Mouse (Mus musculus): ENCODE measurements around the gene Prkch.

Gene Prkch

GRCm38 (mm10) chr12:73800886-73801285, 216.3 kb downstream of the Prkch start:
- no peak for DNase-seq (ENCODE audit: low spot score in 2 of 2)

DNA sequence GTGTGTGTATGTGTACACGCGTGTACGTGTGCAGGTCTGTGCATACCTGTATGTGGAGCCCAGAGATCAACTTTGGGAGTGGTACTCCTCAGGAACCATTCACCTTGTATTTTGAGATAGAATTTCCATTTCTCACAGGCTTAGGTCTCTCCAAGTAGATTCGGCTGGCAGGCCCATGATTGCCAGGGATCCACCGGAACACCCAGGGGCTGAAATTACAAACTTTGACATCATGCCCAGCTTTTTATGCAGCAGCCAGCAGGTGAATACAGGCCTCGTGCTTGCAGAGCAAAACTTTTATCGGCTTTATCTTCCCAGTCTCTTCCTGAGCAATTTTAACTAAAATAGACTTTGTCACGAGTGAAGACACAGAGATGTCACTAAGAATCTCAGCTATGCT, 217.2 kb downstream of the Prkch start:
- DNase-seq (ENCODE audit: low spot score in 2 of 2), result no peak

GRCm38 (mm10) chr12:73802379-73803057, 217.9 kb downstream of the Prkch start:
- no peak for DNase-seq (ENCODE audit: low spot score in 2 of 2)

- DNase-seq (ENCODE audit: low spot score in 2 of 2), result no peak
Observed at GRCm38 (mm10) chr12:73803946-73804345, 219.3 kb downstream of the Prkch start.

- DNase-seq (ENCODE audit: low spot score in 2 of 2), result no peak
Observed at GRCm38 (mm10) chr12:73805541-73805940, 220.9 kb downstream of the Prkch start.

GRCm38 (mm10) chr12:73806003-73806402, 221.4 kb downstream of the Prkch start:
- no peak for DNase-seq (ENCODE audit: low spot score in 2 of 2)

DNA sequence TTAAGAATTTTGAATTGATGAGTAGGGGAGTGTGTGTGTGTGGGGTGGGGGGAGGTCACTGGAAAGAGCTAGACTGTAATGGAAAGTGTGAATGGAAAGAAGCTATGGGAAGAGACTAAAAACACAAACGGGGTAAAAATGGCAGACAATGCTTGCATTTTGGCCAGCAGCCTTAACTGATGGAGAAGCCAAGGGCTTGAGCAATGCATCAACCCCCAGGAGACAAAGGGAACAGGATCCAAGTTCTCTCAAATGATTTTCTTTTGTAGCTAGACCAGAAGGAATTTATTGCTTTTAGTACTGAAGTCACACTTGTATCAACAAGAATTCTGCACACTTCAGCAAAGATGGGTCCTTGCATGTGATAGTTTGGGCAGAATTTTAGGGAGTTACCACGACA, 222.6 kb downstream of the Prkch start:
- no peak for DNase-seq (ENCODE audit: low spot score in 2 of 2)

DNA sequence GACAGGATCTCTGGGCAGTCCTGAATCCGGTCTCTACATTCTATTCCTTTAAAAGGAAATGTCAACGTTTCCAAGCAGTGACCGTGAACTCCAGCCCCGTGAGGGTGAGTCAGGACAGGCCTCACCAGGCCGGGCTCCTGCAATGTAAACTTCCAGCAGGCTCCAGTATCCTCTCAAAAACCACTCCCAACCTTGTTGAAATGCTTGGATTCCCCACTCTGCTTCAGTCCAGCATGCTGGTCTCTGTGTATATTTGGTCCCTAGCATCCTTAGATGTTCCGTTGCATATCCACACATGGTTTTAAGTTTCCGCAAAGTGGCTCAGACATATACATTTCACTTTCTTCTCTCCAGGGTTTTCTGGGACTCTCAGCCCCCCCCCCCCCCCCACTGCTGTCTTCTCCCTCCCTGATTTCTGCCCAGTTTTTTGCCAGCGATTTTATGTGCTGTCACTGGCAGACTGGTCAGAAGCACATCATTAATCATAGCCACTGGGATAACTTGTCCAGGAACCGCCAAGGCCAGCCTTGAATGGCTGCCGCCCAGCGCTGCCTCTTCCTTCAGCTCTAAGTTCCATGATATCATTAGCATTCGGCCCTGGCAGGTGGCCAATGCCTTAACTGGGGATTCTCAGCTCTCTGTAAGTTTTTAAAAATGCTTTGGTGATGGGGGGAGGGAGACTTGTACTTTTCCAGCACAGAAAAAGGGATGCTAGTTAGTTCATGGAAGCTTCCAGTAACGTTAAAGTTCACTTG, 225.6 kb downstream of the Prkch start:
- peak in 1 of 2 experiments; percentile 22 for DNase-seq (ENCODE audit: low spot score in 2 of 2)

DNA sequence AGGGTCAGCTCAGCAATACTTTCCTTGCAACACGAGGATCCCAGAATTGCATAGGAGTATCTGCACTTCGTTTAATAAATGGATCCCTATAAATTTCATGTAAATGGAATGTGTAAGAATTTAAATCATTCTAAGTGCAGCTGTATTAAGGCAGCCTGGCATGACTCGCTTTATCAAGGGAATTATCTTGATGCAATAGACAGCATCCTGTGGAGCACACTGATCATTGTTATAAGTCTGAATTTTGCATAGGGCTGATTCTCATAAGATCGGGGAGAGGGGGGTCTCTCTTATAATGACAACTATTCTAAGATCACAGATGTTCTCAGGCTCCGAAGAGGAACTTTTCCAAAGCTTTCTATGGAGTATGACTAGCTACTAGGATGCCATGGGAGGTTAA, 226.3 kb downstream of the Prkch start:
- DNase-seq (ENCODE audit: low spot score in 2 of 2), result no peak

GRCm38 (mm10) chr12:73812198-73812597, 227.6 kb downstream of the Prkch start:
- no peak for DNase-seq (ENCODE audit: low spot score in 2 of 2)

GRCm38 (mm10) chr12:73813016-73813900, 228.7 kb downstream of the Prkch start:
- DNase-seq (ENCODE audit: low spot score in 2 of 2), result no peak

GRCm38 (mm10) chr12:73814056-73814735, 229.6 kb downstream of the Prkch start:
- DNase-seq (ENCODE audit: low spot score in 2 of 2), result no peak

- DNase-seq (ENCODE audit: low spot score in 2 of 2), result no peak
Observed at GRCm38 (mm10) chr12:73814897-73815296, 230.3 kb downstream of the Prkch start.

DNA sequence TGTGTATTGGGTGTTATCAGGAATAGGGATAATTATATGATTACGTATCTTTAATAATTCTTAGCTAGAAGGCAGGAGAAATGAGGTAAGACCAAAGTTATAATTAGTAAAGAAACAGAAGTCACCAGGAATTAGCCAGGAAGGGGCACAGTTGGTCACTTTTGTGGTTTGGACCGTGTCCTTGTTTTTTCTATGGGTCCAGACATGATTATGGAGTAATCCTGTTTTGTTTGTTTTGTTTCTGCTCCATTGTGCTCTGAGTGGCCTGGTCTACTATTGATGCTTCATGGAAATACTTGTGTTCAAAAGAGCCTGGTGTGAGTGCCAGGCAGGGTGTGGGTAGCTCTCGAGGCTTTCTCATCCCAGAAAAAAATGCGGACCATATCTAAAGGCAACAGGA, 230.9 kb downstream of the Prkch start:
- DNase-seq (ENCODE audit: low spot score in 2 of 2), result no peak

- no peak for DNase-seq (ENCODE audit: low spot score in 2 of 2)
Observed at GRCm38 (mm10) chr12:73815892-73816291, 231.3 kb downstream of the Prkch start.

DNA sequence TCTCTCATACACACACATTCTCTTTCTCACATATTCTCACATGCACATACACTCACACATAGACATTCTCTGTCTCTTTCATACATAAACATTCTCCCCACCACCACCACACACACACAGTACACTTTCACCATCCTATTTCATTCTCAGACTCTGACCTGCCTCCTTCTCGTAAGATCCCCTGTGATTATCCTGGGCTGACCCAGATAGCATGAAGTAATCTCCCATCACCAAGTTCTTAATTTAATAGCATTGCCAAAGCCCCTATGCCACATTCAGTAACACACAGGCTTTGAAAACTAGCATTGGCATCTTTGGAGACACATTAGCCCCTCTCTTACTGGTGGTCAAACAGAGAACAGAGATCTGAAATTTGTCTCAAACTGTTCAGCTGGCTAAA, 232.3 kb downstream of the Prkch start:
- no peak for DNase-seq (ENCODE audit: low spot score in 2 of 2)

DNA sequence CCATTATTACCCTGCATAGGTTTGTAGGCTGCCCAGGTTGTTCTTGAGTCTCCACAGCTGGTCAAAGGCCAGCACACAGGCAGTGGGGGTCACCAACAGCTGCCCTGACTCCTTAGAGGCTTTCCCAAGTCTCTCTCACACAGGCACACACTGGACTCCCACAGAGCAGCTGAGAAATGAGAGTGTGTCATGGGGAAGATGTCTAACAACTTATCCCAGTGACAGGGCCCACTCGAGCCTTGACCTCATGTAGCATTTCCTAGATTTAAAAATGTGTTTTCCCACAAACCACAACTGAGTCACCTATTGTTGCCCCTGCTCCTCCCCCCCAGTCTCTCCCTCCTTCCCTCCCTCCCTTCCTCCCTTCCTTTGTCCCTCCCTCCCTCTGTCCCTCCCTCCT, 234.2 kb downstream of the Prkch start:
- no peak for DNase-seq (ENCODE audit: low spot score in 2 of 2)

- DNase-seq (ENCODE audit: low spot score in 2 of 2), result no peak
Observed at GRCm38 (mm10) chr12:73821176-73821575, 236.6 kb downstream of the Prkch start.

- DNase-seq (ENCODE audit: low spot score in 2 of 2), result no peak
Observed at GRCm38 (mm10) chr12:73822331-73822730, 237.7 kb downstream of the Prkch start.

DNA sequence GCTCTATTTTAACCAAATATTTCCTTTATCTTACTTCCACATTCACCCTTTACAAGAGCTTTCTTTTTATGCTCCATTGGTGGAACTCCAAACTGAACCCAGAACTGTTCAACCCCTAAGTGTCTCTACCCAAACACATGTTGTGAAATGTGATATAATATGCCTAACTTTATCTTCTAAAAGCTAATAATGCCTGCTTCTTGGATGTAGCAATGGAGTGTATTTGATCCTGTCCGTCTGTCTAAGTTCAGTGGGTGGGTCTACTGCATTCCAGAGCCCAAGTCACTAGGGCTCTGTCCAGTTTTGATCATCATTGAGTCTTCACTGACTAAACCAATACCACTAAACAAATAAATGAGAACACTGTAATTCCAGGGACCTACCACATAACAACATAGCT, 240.2 kb downstream of the Prkch start:
- DNase-seq (ENCODE audit: low spot score in 2 of 2), result no peak
